ENCODE assay signal across 8 mouse cellular contexts in the genomic region with DNA sequence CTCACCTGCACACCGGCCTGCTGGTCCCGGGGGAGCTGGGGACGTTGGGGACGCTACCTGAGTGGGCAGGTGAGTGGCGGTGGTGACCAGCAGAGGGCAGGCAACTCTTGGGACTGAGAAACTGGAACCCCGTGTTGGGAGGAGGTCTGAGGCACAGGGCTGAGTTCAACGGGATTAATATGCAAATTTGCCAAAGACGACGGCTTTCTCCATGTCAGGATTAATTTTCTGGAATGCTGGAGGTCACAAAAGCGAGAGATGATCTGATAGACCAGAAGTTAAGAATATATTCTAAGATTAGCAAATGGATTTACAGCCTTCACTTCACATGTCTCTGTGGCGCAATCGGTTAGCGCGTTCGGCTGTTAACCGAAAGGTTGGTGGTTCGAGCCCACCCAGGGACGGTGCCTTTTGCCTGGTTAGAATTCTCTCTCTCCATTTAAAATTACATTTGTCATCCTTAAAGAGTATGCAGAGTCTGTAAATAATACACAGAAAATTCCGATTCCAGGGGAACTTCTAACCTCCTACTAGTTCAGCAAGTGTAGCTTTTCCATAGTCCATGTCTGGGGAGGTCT. TPM values are rescaled to one million over a fixed set of nuclear protein-coding genes. Genes with fewer than 3 reads are reported as not detected.
DNase-seq lines count a peak whose midpoint lies in the region; ATAC-seq and TF ChIP-seq lines count a peak whose summit lies in the region.

No protein-coding gene starts in this region.

- DNase-seq in heart, postnatal 14 days: peak; percentile 75 to 77
- peak; percentile 81 to 95 for DNase-seq in layer of hippocampus, adult 18-20 months (ENCODE audit: low spot score in 2 of 2)
- DNase-seq in lung, adult 18-20 months: peak; percentile 78 to 82
- DNase-seq in thymus, adult 18-20 months: peak; percentile 49 to 65

- H3K9ac ChIP-seq in ES-Bruce4 (ENCODE audit: low read depth, poor library complexity, severe bottlenecking): peak overlapping the region; percentile 54
- peak overlapping the region; percentile 55 for H3K9ac ChIP-seq in forebrain, embryonic 13.5 days

- intact Hi-C loops in heart, postnatal 14 days (cut with DNase I): no loop called here

- no peak for TF ChIP-seq POLR2A in ES-Bruce4 (IDR thresholded peaks at IDR 0.05; ENCODE audit: insufficient read depth, low read length)

- peak overlapping the region; percentile 78 for H3K4me3 ChIP-seq in ES-Bruce4 (ENCODE audit: low read depth, low read length)
- H3K4me3 ChIP-seq in forebrain, embryonic 13.5 days: peak overlapping the region; percentile 53

- peaks cover 6% of the 10 kb centered on the region for H3K9me3 ChIP-seq in ES-Bruce4 (replicated peaks; ENCODE audit: control insufficient read depth, insufficient read depth, low read length, poor library complexity, severe bottlenecking)
- H3K9me3 ChIP-seq in forebrain, embryonic 13.5 days (replicated peaks): no peaks in the 10 kb centered on the region

- 0 out of 2 replicates have a peak, but pooled peaks have one; percentile 4 for TF ChIP-seq EP300 in ES-Bruce4 (IDR thresholded peaks at IDR 0.05; ENCODE audit: insufficient read depth, low read depth, low read length)

- WGBS in forebrain, embryonic 13.5 days: under 1% methylated on average over 19 of the region's 19 CpGs

- H3K27me3 ChIP-seq in ES-Bruce4 (ENCODE audit: control insufficient read depth, insufficient read depth, low read length, poor library complexity, severe bottlenecking): no peaks in the 10 kb centered on the region
- H3K27me3 ChIP-seq in forebrain, embryonic 13.5 days: no peaks in the 10 kb centered on the region

- ATAC-seq in cerebellum, adult (ENCODE audit: insufficient number of reproducible peaks, low FRiP score, low TSS enrichment): peak; percentile 58; the same call in 1 of the 2 replicates
- peak; percentile 19; the same call in 1 of the 2 replicates for ATAC-seq in forebrain, embryonic 13.5 days
- peak; percentile 35; the same call in 1 of the 2 replicates for ATAC-seq in neutrophil, adult 5-6 weeks (ENCODE audit: extremely low read depth, insufficient number of reproducible peaks, low FRiP score, poor library complexity, severe bottlenecking)

- H3K4me2 ChIP-seq in forebrain, embryonic 13.5 days: peak overlapping the region; percentile 82

- H3K4me1 ChIP-seq in ES-Bruce4 (ENCODE audit: control insufficient read depth, insufficient read depth, low read length): no peaks in the 10 kb centered on the region
- peaks cover 12% of the 10 kb centered on the region for H3K4me1 ChIP-seq in forebrain, embryonic 13.5 days

- peak; percentile 69 for TF ChIP-seq CTCF in ES-Bruce4 (IDR thresholded peaks at IDR 0.05; ENCODE audit: low read depth, low read length)

- H3K36me3 ChIP-seq in ES-Bruce4 (ENCODE audit: control insufficient read depth, insufficient read depth, low read length, poor library complexity, severe bottlenecking): no peaks in the 10 kb centered on the region
- H3K36me3 ChIP-seq in forebrain, embryonic 13.5 days (ENCODE audit: poor library complexity, severe bottlenecking): no peaks in the 10 kb centered on the region

- no peak overlapping the region for H3K27ac ChIP-seq in ES-Bruce4 (ENCODE audit: insufficient read depth, low read length)
- no peak overlapping the region for H3K27ac ChIP-seq in forebrain, embryonic 13.5 days

RNA-seq across cellular contexts. Expression of gene Hfe2, which starts 27.4 kb away (rescaled TPM):
- 0.88 and 1.2 TPM in 2 replicates for polyA plus RNA-seq in ES-Bruce4 (2011; ENCODE audit: insufficient read depth, insufficient read length, low read depth, missing spikeins)
- 0.25 and 0.36 TPM in 2 replicates for polyA plus RNA-seq in forebrain, embryonic 13.5 days (2015; fragmentation: Nextera tagmentation; extraction: Ambion mirVana)
- total RNA-seq in heart, postnatal 14 days (2021): 100 to 1,000 TPM; 219 to 221 TPM
- under 1 TPM; 0.25 to 0.30 TPM for total RNA-seq in layer of hippocampus, adult 18-20 months (2021)
- not detected in 2 replicates for total RNA-seq in neutrophil, adult 5-6 weeks (2017)

RNA-seq across cellular contexts. Expression of gene BC107364, which starts 45.4 kb away (rescaled TPM):
- polyA plus RNA-seq in ES-Bruce4 (2011; ENCODE audit: insufficient read depth, insufficient read length, low read depth, missing spikeins): 4.6 TPM in 2 replicates
- not detected in 2 replicates for polyA plus RNA-seq in forebrain, embryonic 13.5 days (2015; fragmentation: Nextera tagmentation; extraction: Ambion mirVana)
- not detected for total RNA-seq in heart, postnatal 14 days (2021)
- total RNA-seq in layer of hippocampus, adult 18-20 months (2021): not detected
- total RNA-seq in neutrophil, adult 5-6 weeks (2017): not detected in 2 replicates

Comparison
In these comparisons a context has a peak if more than half of its experiments do, and no peak if none do; other contexts are left out.
1. RNA of gene Hfe2, which starts 27.4 kb away (total RNA-seq): 219 to 221 TPM in heart, postnatal 14 days; 0.25 to 0.30 TPM in layer of hippocampus, adult 18-20 months and not detected in neutrophil, adult 5-6 weeks; every median in the first group is over 100 times any median in the second.
2. Peak in every context shown above with its lines, with median percentiles within 50 percentile points of each other: ATAC-seq and DNase-seq.